Comparison of ENCODE assay signal across 20 mouse cellular contexts in the genomic region with DNA sequence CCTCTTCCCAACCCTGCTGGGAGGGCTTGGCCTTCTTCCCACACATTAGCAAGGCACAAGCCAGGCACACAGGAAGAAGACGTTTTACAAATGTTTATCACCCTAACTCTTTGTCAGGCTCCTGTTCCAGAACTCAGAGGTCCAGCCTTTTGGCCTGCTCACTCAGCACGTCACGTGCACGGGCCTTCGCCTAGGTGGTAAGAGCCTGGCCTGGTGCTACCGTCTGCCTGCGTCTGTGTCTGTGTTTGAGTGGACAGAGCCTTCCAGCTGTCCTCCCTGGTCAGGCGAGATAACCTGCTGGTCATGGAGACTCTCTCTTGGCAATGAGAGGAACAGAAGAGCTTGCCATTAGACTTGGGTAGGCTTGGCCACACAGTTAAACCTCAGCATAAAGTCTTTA.
DNase-seq lines count a peak whose midpoint lies in the region; ATAC-seq lines count a peak whose summit lies in the region.
"Had no signal": no experiment of that assay in that cellular context is flagged by ENCODE, and none has a peak within 500 bp of the region (broad histone marks: within the 10 kb centered on the region; RNA-seq: fewer than 3 reads in every experiment).

No protein-coding gene starts in this region.

- no peak overlapping the region for H3K27ac ChIP-seq in forebrain, embryonic 16.5 days (ENCODE audit: low read length)
- H3K27ac ChIP-seq: embryonic facial prominence, embryonic 15.5 days; forebrain, embryonic 15.5 days; heart, embryonic 13.5 days; hindbrain, embryonic 12.5 days had no signal

- 95% methylated on average over 8 of the region's 8 CpGs for WGBS in forebrain, embryonic 16.5 days

- H3K4me1 ChIP-seq in forebrain, embryonic 16.5 days (replicated peaks; ENCODE audit: control insufficient read depth, insufficient read depth, low read length), result no peaks in the 10 kb centered on the region
- H3K4me1 ChIP-seq: embryonic facial prominence, embryonic 15.5 days; forebrain, embryonic 15.5 days; heart, embryonic 13.5 days; hindbrain, embryonic 12.5 days had no signal

- ATAC-seq in forebrain, embryonic 16.5 days, result no peak
- ATAC-seq: forebrain, embryonic 15.5 days; hindbrain, embryonic 16.5 days; inflammation-experienced regulatory T-cells, adult 6 months; intestine, postnatal 0 days had no signal

- peak; percentile 20 for DNase-seq in brain, adult 2 months (ENCODE audit: low read depth, low spot score)
- peak; percentile 9 for DNase-seq in cerebellum, adult 11 months
- DNase-seq in cerebellum, adult 8-10 months, result peak; percentile 6
- peak; percentile 25 to 43 for DNase-seq in cerebellum, postnatal 25 days
- DNase-seq in frontal cortex, adult 2 months (ENCODE audit: extremely low spot score in 1 of 2, low spot score in 1 of 2), result no peak
- no peak for DNase-seq in adrenal gland, adult (ENCODE audit: inconsistent age in 2 of 2, low spot score in 1 of 2)
- DNase-seq: adrenal gland, adult 8-10 months; adrenal gland, postnatal 36 days; embryo, embryonic 11 days; gastrocnemius, postnatal 14 days; heart, postnatal 4 days; kidney, adult 8-10 months had no signal

- H3K36me3 ChIP-seq in forebrain, embryonic 16.5 days (ENCODE audit: control insufficient read depth, insufficient read depth), result peaks cover 14% of the 10 kb centered on the region

- H3K9ac ChIP-seq in forebrain, embryonic 16.5 days (replicated peaks; ENCODE audit: low read depth, low read length), result no peak overlapping the region
- H3K9ac ChIP-seq: embryonic facial prominence, embryonic 15.5 days; forebrain, embryonic 15.5 days; heart, embryonic 13.5 days; hindbrain, embryonic 12.5 days had no signal

- H3K27me3 ChIP-seq in forebrain, embryonic 16.5 days (replicated peaks; ENCODE audit: control insufficient read depth, insufficient read depth, low read length), result no peaks in the 10 kb centered on the region
- H3K27me3 ChIP-seq: embryonic facial prominence, embryonic 15.5 days; forebrain, embryonic 15.5 days; heart, embryonic 13.5 days; hindbrain, embryonic 12.5 days had no signal

- H3K9me3 ChIP-seq in forebrain, embryonic 16.5 days (ENCODE audit: control insufficient read depth, low read length), result no peaks in the 10 kb centered on the region
- H3K9me3 ChIP-seq: embryonic facial prominence, embryonic 15.5 days; forebrain, embryonic 15.5 days; heart, embryonic 13.5 days; hindbrain, embryonic 12.5 days had no signal

- H3K4me2 ChIP-seq in forebrain, embryonic 16.5 days (ENCODE audit: low read length), result no peak overlapping the region
- H3K4me2 ChIP-seq: embryonic facial prominence, embryonic 15.5 days; forebrain, embryonic 15.5 days; heart, embryonic 13.5 days; hindbrain, embryonic 12.5 days had no signal

- no peak overlapping the region for H3K4me3 ChIP-seq in forebrain, embryonic 16.5 days (replicated peaks; ENCODE audit: low read length)
- H3K4me3 ChIP-seq: embryonic facial prominence, embryonic 15.5 days; forebrain, embryonic 15.5 days; heart, embryonic 13.5 days; hindbrain, embryonic 12.5 days had no signal

Comparison
In these comparisons a context has a peak if more than half of its experiments do, and no peak if none do; other contexts are left out.
1. DNase-seq: peak in brain, adult 2 months (single experiment), cerebellum, adult 11 months (single experiment), cerebellum, adult 8-10 months (single experiment) and cerebellum, postnatal 25 days (2 of 2); none in frontal cortex, adult 2 months (0 of 2) and adrenal gland, adult (0 of 2).